In the genomic region with DNA sequence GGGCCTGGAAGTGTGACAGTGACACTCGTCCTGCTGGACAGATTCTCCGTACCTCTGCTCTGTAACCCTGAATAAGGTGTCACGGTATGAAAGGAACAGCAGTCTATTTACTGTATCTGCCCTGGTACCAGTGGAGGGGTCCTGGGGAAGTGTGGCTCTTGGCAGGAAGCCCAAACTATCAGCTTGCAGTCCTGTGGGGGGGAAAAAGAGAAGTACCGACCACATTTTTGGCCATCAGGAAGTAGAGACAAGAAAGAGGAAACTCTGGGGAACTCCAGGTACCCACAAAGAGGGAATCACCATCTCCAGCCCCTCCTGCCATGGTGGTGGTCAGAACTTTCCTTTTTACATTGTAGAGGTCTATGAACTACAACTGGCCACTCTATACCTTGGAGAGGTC, we compare ENCODE assay signal across 12 mouse cellular contexts. TPM values are rescaled to one million over a fixed set of nuclear protein-coding genes. Genes with fewer than 3 reads are reported as not detected.
DNase-seq lines count a peak whose midpoint lies in the region; ATAC-seq lines count a peak whose summit lies in the region.
"Had no signal": no experiment of that assay in that cellular context is flagged by ENCODE, and none has a peak within 500 bp of the region (broad histone marks: within the 10 kb centered on the region; RNA-seq: fewer than 3 reads in every experiment).

No protein-coding gene starts in this region.

- ATAC-seq in heart, embryonic 15.5 days (replicated peaks; ENCODE audit: insufficient number of reproducible peaks, insufficient read depth, low FRiP score, low read depth) = no peak
- ATAC-seq in megakaryocyte-erythroid progenitor cell, adult 5-6 weeks (replicated peaks; ENCODE audit: low FRiP score, low TSS enrichment, poor library complexity, severe bottlenecking) = 0 out of 2 replicates have a peak, but pooled peaks have one; percentile 10

- H3K4me1 ChIP-seq in heart, embryonic 15.5 days (replicated peaks) = peaks cover 6% of the 10 kb centered on the region; the same call in 1 of the 2 replicates

- 21% methylated on average over 4 of the region's 4 CpGs for WGBS in heart, embryonic 15.5 days

- no peaks in the 10 kb centered on the region for H3K36me3 ChIP-seq in heart, embryonic 15.5 days

- H3K27me3 ChIP-seq in heart, embryonic 15.5 days = no peaks in the 10 kb centered on the region

- peak; percentile 14 for DNase-seq in kidney, postnatal 10 days
- DNase-seq in kidney, adult 18-20 months = no peak
- DNase-seq in brain, adult 2 months (ENCODE audit: low read depth, low spot score) = peak; percentile 37
- no peak for DNase-seq in testis, postnatal 14 days (ENCODE audit: low spot score)
- no peak for DNase-seq in gastrocnemius, postnatal 25 days
- DNase-seq in layer of hippocampus, adult 18-20 months (ENCODE audit: low spot score in 2 of 2) = no peak

- no peak overlapping the region for H3K27ac ChIP-seq in heart, embryonic 15.5 days

- peak overlapping the region; percentile 4; the same call in 1 of the 2 replicates for H3K4me2 ChIP-seq in heart, embryonic 15.5 days

- no peaks in the 10 kb centered on the region for H3K9me3 ChIP-seq in heart, embryonic 15.5 days (replicated peaks)

- H3K4me3 ChIP-seq in heart, embryonic 15.5 days = no peak overlapping the region
- H3K4me3 ChIP-seq: erythroblast, embryonic 14.5 days had no signal

- H3K9ac ChIP-seq in heart, embryonic 15.5 days = no peak overlapping the region

RNA-seq across cellular contexts. Expression of a gene that starts 1.1 kb away (rescaled TPM):
- polyA plus RNA-seq in heart, embryonic 15.5 days (2015; fragmentation: Nextera tagmentation; extraction: Ambion mirVana) = 0.09 and 0.15 TPM in 2 replicates
- not detected in 2 replicates for total RNA-seq in megakaryocyte-erythroid progenitor cell, adult 5-6 weeks (2014; fragmentation: Nextera tagmentation)
- not detected in 2 replicates for total RNA-seq in megakaryocyte-erythroid progenitor cell, adult 5-6 weeks (2017)
- total RNA-seq in gastrocnemius, postnatal 25 days (2021) = under 1 TPM in 1 of 2 experiments, not detected in 1; 0.72 TPM
- total RNA-seq in layer of hippocampus, adult 18-20 months (2021) = not detected
- total RNA-seq: left cerebral cortex, adult 8-10 months had no signal
- polyA plus RNA-seq: erythroblast, embryonic 14.5 days; neural tube, embryonic 11.5 days had no signal

RNA-seq across cellular contexts. Expression of a gene that starts 55.1 kb away (rescaled TPM):
- 0.44 and 2.5 TPM in 2 replicates for polyA plus RNA-seq in heart, embryonic 15.5 days (2015; fragmentation: Nextera tagmentation; extraction: Ambion mirVana)
- total RNA-seq in megakaryocyte-erythroid progenitor cell, adult 5-6 weeks (2014; fragmentation: Nextera tagmentation) = not detected in 2 replicates
- total RNA-seq in megakaryocyte-erythroid progenitor cell, adult 5-6 weeks (2017) = not detected in 2 replicates
- not detected for total RNA-seq in gastrocnemius, postnatal 25 days (2021)
- total RNA-seq in layer of hippocampus, adult 18-20 months (2021) = not detected
- total RNA-seq: adrenal gland, adult 18-20 months; left cerebral cortex, adult 8-10 months had no signal
- polyA plus RNA-seq: erythroblast, embryonic 14.5 days; neural tube, embryonic 11.5 days had no signal

Comparison
In these comparisons a context has a peak if more than half of its experiments do, and no peak if none do; other contexts are left out.
1. DNase-seq: peak in kidney, postnatal 10 days (single experiment) and brain, adult 2 months (single experiment); none in kidney, adult 18-20 months (single experiment), testis, postnatal 14 days (single experiment), gastrocnemius, postnatal 25 days (single experiment) and layer of hippocampus, adult 18-20 months (0 of 2).